Mouse (Mus musculus) ES-E14 (cell line): ENCODE data around the gene Wdr20.

Source experiments
- CHD2 ChIP-seq: IDR thresholded peaks from 2 replicates; pipeline ENCODE4 v1.6.1; 2014; ENCODE audit warnings: mild to moderate bottlenecking, low read depth, low read length, inconsistent platforms
- HCFC1 ChIP-seq: IDR thresholded peaks from 2 replicates; pipeline ENCODE4 v1.6.1; 2012; ENCODE audit warnings: low read length, inconsistent platforms, borderline replicate concordance; ENCODE audit not compliant: insufficient read depth
- MAFK ChIP-seq: IDR thresholded peaks from 2 replicates; pipeline ENCODE4 v1.6.1; 2014; ENCODE audit warnings: mild to moderate bottlenecking, low read depth, low read length, inconsistent platforms; ENCODE audit not compliant: insufficient read depth
- ZC3H11A ChIP-seq: IDR thresholded peaks from 2 replicates; pipeline ENCODE4 v1.6.1; 2012; ENCODE audit warnings: low read depth, mild to moderate bottlenecking, inconsistent platforms, low read length, borderline replicate concordance
- ZNF384 ChIP-seq: IDR thresholded peaks from 2 replicates; pipeline ENCODE4 v1.6.1; 2012; ENCODE audit warnings: low read depth, low read length, inconsistent platforms

- TF ChIP-seq ZNF384 (no peak), HCFC1 (no peak), CHD2 (no peak), ZC3H11A (no peak), MAFK (no peak)
Measured at GRCm38 (mm10) chr12:110841731-110842493, 104.2 kb downstream of the Wdr20 start.
